Mouse (Mus musculus) ES-E14 (cell line): Measurements from ENCODE around the gene Arl5c. TPM values are rescaled to one million over a fixed set of nuclear protein-coding genes. Genes with fewer than 3 reads are reported as not detected.
A peak's percentile ranks its signal among the peaks of the same experiment; 100 is the strongest.

ENCODE experiments used
- DNase-seq: peaks from one replicate; pipeline ENCODE4 v3.0.0-alpha.2; 2013; ENCODE audit warnings: low read depth, low spot score
- H3K27ac ChIP-seq: 2 replicates; pipeline ENCODE4 v1.5.1; 2012; ENCODE audit warnings: low read depth, mild to moderate bottlenecking, low read length, moderate library complexity, mixed read lengths; ENCODE audit not compliant: poor library complexity, insufficient read depth, severe bottlenecking
- H3K36me3 ChIP-seq: 2 replicates; pipeline ENCODE4 v1.6.1; 2012; ENCODE audit warnings: mild to moderate bottlenecking, low read length, moderate library complexity, mixed read lengths; ENCODE audit not compliant: control insufficient read depth, poor library complexity, insufficient read depth, severe bottlenecking
- H3K4me1 ChIP-seq, 2 experiments: fragments of 150-350 bp in 1 of 2; sonication (generic) in 1 of 2; 2 replicates each; pipeline ENCODE4 v1.6.1; 2012; ENCODE audit warnings: low read length in 2 of 2, mild to moderate bottlenecking in 1 of 2, mixed read lengths in 1 of 2; ENCODE audit not compliant: control insufficient read depth in 2 of 2, insufficient read depth in 2 of 2, poor library complexity in 1 of 2
- H3K4me3 ChIP-seq, 2 experiments: fragments of 150-350 bp in 1 of 2; sonication (generic) in 1 of 2; 2 replicates each; pipeline ENCODE4 v1.5.1; 2012; ENCODE audit warnings: low read length in 2 of 2, low read depth in 1 of 2, mild to moderate bottlenecking in 1 of 2, mixed read lengths in 1 of 2; ENCODE audit not compliant: insufficient read depth in 1 of 2, poor library complexity in 1 of 2, severe bottlenecking in 1 of 2
- H3K9ac ChIP-seq: 2 replicates; pipeline ENCODE4 v1.6.1; 2012; ENCODE audit warnings: low read depth, mild to moderate bottlenecking, low read length, mixed read lengths; ENCODE audit not compliant: poor library complexity, insufficient read depth, severe bottlenecking
- H3K9me3 ChIP-seq: fragments of 150-350 bp; sonication (generic); 2 replicates; pipeline ENCODE4 v1.6.1; 2012; ENCODE audit warnings: low read depth, mild to moderate bottlenecking, low read length; ENCODE audit not compliant: control insufficient read depth, insufficient read depth
- CHD2 ChIP-seq: IDR thresholded peaks from 2 replicates; pipeline ENCODE4 v1.6.1; 2014; ENCODE audit warnings: mild to moderate bottlenecking, low read depth, low read length, inconsistent platforms
- HCFC1 ChIP-seq: IDR thresholded peaks from 2 replicates; pipeline ENCODE4 v1.6.1; 2012; ENCODE audit warnings: low read length, inconsistent platforms, borderline replicate concordance; ENCODE audit not compliant: insufficient read depth
- MAFK ChIP-seq: IDR thresholded peaks from 2 replicates; pipeline ENCODE4 v1.6.1; 2014; ENCODE audit warnings: mild to moderate bottlenecking, low read depth, low read length, inconsistent platforms; ENCODE audit not compliant: insufficient read depth
- ZC3H11A ChIP-seq: IDR thresholded peaks from 2 replicates; pipeline ENCODE4 v1.6.1; 2012; ENCODE audit warnings: low read depth, mild to moderate bottlenecking, inconsistent platforms, low read length, borderline replicate concordance
- ZNF384 ChIP-seq: IDR thresholded peaks from 2 replicates; pipeline ENCODE4 v1.6.1; 2012; ENCODE audit warnings: low read depth, low read length, inconsistent platforms
- in situ Hi-C, 2 experiments: fragments of 600-800 bp; cut with MboI; formaldehyde crosslinking; loops; one replicate each; pipeline ENCODE4 v1.15.1; 2025; ENCODE audit warnings: low sequenced_read_pairs in 2 of 2, inconsistent platforms in 1 of 2; ENCODE audit not compliant: unreplicated experiment in 2 of 2
- total RNA-seq: library from RNA; depleted of rRNA; stranded (reverse); fragments of 300-350 nt; gene quantifications from 2 replicates; pipeline ENCODE4 v1.2.3, GENCODE M21; 2012

The Arl5c gene
- total RNA-seq, 1 experiment, result 2.9 TPM

DNA sequence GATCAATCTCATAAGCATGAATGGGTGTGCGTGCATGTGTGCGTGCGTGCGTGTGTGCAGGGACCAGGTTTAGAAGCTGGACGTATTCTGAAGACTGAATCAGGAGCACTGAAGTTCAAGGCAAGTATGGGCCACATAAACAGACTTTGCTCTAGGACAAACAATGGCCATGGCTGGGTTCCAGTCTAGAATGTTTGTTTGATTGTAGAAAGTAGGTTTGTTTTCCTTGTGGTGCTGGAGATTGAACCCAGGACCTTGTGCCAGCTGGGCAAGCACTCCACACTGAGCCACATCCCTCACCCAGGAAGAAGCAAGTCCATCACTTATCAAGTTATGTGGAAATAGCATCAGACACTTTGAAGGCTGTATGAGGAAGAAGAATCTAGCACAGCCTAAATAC is 20.2 kb upstream of the Arl5c start:
- in situ Hi-C loops, result no loop called here
- no peaks in the 10 kb centered on the region for H3K9me3 ChIP-seq
- H3K4me1 ChIP-seq, result peaks cover 5 to 32% of the 10 kb centered on the region in 2 experiments; a peak in 3 of 4 replicates
- no peak for DNase-seq
- H3K4me3 ChIP-seq, result no peak overlapping the region
- peaks cover 9% of the 10 kb centered on the region; the same call in 1 of the 2 replicates for H3K36me3 ChIP-seq
- TF ChIP-seq MAFK, result no peak
- TF ChIP-seq CHD2, result no peak
- H3K27ac ChIP-seq, result no peak overlapping the region
- H3K9ac ChIP-seq, result no peak overlapping the region

DNA sequence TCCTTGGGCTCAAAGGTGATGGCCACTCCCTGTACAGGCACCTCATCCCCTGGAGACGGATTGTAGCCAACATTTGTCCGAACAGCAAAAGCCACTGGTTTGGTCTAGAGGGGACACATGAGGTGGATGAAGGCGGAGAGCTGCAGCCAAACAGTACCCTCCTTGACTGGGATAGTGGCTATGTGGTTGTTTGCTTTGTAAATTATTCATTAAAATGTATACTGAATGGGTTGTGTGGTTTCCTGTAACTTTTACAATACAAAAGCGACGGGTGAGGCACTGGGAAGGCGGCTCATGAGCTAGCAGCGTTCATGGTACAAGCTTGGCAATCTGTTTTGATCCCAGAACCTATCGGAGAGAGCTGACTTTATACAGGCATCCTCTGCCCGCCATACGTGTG is 16.9 kb upstream of the Arl5c start:
- in situ Hi-C loops, result no loop called here
- TF ChIP-seq ZC3H11A (no peak), HCFC1 (no peak), ZNF384 (no peak), MAFK (no peak), CHD2 (no peak)
- no peak for DNase-seq
- Histone ChIP-seq H3K27ac (peak overlapping the region; percentile 38; the same call in 1 of the 2 replicates), H3K9me3 (no peaks in the 10 kb centered on the region), H3K4me3 (peak overlapping the region; percentile 16 to 55), H3K4me1 (peaks cover 2 to 17% of the 10 kb centered on the region in 2 experiments; a peak in 3 of 4 replicates), H3K9ac (peak overlapping the region; percentile 48; the same call in 1 of the 2 replicates), H3K36me3 (peaks cover 22% of the 10 kb centered on the region; the same call in 1 of the 2 replicates)

DNA sequence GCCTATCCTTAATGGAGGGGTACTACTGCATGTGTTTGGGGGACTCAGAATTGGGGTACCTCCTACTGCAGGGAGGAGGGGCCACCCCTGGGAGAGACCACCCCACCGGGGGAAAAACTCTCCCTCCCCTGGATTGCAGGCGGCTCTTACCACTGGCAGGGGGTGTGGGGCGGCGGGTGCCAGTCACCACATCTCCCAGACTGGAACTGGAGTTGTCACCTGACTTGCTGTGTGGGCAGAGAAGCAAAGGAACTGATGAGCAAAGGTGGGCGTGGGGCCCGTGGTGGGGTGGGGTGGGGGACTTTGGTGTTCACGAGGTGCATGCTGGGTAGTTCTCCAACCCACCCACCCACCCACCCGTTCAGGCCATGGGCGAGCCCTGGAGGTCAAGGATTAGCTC is 15.7 kb upstream of the Arl5c start:
- in situ Hi-C loops, result no loop called here
- Histone ChIP-seq H3K36me3 (peaks cover 18% of the 10 kb centered on the region; the same call in 1 of the 2 replicates), H3K4me3 (peak overlapping the region in 1 of 2 experiments; percentile 16; a peak in 2 of 4 replicates)

DNA sequence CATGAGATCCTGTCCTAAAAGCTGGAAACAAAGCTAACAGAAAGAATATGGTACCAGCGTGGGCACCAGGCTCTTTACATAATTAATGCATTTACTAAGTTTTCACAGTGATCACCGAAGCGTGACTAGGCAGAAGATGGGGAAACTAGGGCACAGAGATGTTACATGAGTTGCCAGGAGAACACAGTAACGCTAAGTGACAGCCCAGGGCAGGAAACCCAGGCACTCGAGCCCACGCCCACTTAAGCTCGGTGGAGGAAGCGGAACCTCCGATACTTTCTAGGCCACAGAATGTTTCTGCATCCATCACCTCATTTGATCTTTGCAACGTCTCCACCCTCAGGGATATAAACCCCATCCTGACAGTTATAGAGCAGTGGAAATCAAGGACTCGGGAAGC is 12.1 kb upstream of the Arl5c start:
- Histone ChIP-seq H3K36me3 (peaks cover 13% of the 10 kb centered on the region; the same call in 1 of the 2 replicates), H3K27ac (no peak overlapping the region), H3K4me1 (peaks cover 6 to 20% of the 10 kb centered on the region in 2 experiments; a peak in 3 of 4 replicates), H3K4me3 (no peak overlapping the region), H3K9ac (no peak overlapping the region), H3K9me3 (no peaks in the 10 kb centered on the region)
- in situ Hi-C loops, result no loop called here
- DNase-seq, result no peak
- TF ChIP-seq ZC3H11A (no peak), ZNF384 (no peak), HCFC1 (no peak), CHD2 (no peak), MAFK (no peak)

More for the DNA sequence above, 15.7 kb upstream of the Arl5c start:
- Histone ChIP-seq H3K9ac (no peak overlapping the region), H3K4me1 (peaks cover 2 to 17% of the 10 kb centered on the region in 2 experiments; a peak in 3 of 4 replicates), H3K9me3 (no peaks in the 10 kb centered on the region), H3K27ac (no peak overlapping the region)
- no peak for DNase-seq
- TF ChIP-seq MAFK, result no peak
- no peak for TF ChIP-seq ZNF384
- no peak for TF ChIP-seq ZC3H11A
- no peak for TF ChIP-seq HCFC1
- no peak for TF ChIP-seq CHD2

DNA sequence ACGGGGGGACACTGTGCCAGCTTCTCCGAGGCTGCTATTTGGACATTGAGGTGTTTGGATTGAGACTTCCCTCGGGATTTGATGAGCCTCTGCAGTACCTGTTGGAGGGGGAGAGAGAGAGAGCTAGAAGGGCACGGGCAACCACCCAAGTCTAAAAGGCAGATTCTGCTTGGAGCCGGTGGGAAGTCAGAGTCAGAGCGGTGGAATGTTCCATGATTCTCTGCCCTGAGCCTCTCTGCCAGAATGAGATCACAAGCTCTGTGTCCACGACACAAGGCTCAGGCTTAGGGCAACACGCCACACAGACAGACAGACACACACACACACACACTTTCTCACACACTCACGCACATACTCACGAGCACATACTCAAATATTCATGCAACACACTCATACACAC is 9.7 kb upstream of the Arl5c start:
- H3K4me3 ChIP-seq, result no peak overlapping the region
- in situ Hi-C loops, result no loop called here
- peaks cover 13% of the 10 kb centered on the region; the same call in 1 of the 2 replicates for H3K36me3 ChIP-seq
- TF ChIP-seq ZNF384 (no peak), ZC3H11A (no peak)
- no peak overlapping the region; the same call in 1 of the 2 replicates for H3K9ac ChIP-seq
- H3K27ac ChIP-seq, result no peak overlapping the region
- no peak for DNase-seq
- H3K9me3 ChIP-seq, result no peaks in the 10 kb centered on the region
- peaks cover 6 to 23% of the 10 kb centered on the region in 2 experiments; a peak in 2 of 4 replicates for H3K4me1 ChIP-seq
